Mouse (Mus musculus) bone marrow, adult 2 months (tissue): ENCODE measurements around the gene Ptprs.

Experiments used
- CTCF ChIP-seq: fragments of 200-500 bp; IDR thresholded peaks from 2 replicates; pipeline ENCODE4 v1.5.1; 2011; ENCODE audit warnings: low read length, control low read depth; ENCODE audit not compliant: control insufficient read depth, insufficient read depth
- POLR2A ChIP-seq: fragments of 200-500 bp; IDR thresholded peaks from 2 replicates; pipeline ENCODE4 v1.6.1; 2011; ENCODE audit warnings: low read depth, mild to moderate bottlenecking, control low read depth, low read length, borderline replicate concordance; ENCODE audit not compliant: control insufficient read depth

DNA sequence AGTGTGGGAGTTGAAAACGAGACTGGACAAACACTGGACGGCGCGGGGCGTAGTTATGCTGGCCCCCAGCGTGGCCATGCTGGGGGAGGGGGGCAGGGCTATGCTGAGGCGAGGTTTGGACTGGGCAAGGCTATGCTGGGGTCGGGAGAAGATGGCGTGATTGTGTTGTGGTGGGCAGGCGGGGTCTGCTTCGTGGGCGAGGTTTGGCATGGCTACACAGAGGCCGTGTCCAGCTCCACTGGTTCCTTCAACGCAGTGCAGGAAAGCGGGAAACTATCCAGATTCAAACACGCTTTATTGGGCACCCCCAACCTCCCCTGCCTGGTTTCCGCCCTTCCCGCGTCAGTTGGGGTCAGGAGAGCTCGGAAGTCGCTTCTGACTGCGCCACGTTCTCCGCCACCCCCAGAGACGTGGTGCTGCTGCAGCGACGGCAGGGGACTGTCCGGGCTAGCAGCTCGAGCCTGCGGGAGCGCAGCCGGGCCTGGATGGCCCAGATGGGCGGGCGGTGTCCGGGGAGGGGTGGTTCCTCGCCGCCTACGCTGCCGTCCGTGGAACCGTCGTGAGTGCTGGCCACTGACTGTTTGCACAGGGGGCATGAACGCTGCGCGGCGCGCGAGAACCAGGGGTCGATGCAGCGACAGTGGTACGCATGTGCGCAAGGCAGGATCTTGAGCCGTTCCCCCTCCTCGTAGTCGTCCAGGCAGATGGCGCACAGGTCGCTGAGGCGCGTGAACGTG is 34.9 kb upstream of the Ptprs start:
- no peak for TF ChIP-seq CTCF
- no peak for TF ChIP-seq POLR2A
